Mouse (Mus musculus): ENCODE results near the gene Asap3. TPM values are rescaled to one million over a fixed set of nuclear protein-coding genes. Genes with fewer than 3 reads are reported as not detected.

The Asap3 gene
- polyA plus RNA-seq, 1 experiment, result 3.2 TPM

GRCm38 (mm10) chr4:136172542-136173209, 33.5 kb upstream of the Asap3 start:
- H3K4me1 ChIP-seq (ENCODE audit: control insufficient read depth, insufficient read depth, low read length), result no peaks in the 10 kb centered on the region
- peak overlapping the region; percentile 50 for H3K4me3 ChIP-seq (ENCODE audit: insufficient read depth, low read length)
- no peak for TF ChIP-seq CTCF (IDR thresholded peaks at IDR 0.05; ENCODE audit: extremely low read depth, insufficient read depth, low read length)
- TF ChIP-seq POLR2A (IDR thresholded peaks at IDR 0.05; ENCODE audit: extremely low read depth, insufficient read depth, low read length), result no peak
- no peak overlapping the region for H3K27ac ChIP-seq (ENCODE audit: insufficient read depth, low read length)

- TF ChIP-seq POLR2A (IDR thresholded peaks at IDR 0.05; ENCODE audit: extremely low read depth, insufficient read depth, low read length) (no peak), CTCF (IDR thresholded peaks at IDR 0.05; ENCODE audit: extremely low read depth, insufficient read depth, low read length) (no peak)
- H3K27ac ChIP-seq (ENCODE audit: insufficient read depth, low read length), result no peak overlapping the region
- no peaks in the 10 kb centered on the region for H3K4me1 ChIP-seq (ENCODE audit: control insufficient read depth, insufficient read depth, low read length)
- peak overlapping the region; percentile 50; the same call in 1 of the 2 replicates for H3K4me3 ChIP-seq (ENCODE audit: insufficient read depth, low read length)
Observed at GRCm38 (mm10) chr4:136173210-136173715, 32.9 kb upstream of the Asap3 start.

- no peak for TF ChIP-seq POLR2A (IDR thresholded peaks at IDR 0.05; ENCODE audit: extremely low read depth, insufficient read depth, low read length)
- TF ChIP-seq CTCF (IDR thresholded peaks at IDR 0.05; ENCODE audit: extremely low read depth, insufficient read depth, low read length), result no peak
- H3K27ac ChIP-seq (ENCODE audit: insufficient read depth, low read length), result no peak overlapping the region
- H3K4me3 ChIP-seq (ENCODE audit: insufficient read depth, low read length), result no peak overlapping the region
- H3K4me1 ChIP-seq (ENCODE audit: control insufficient read depth, insufficient read depth, low read length), result no peaks in the 10 kb centered on the region
Observed at GRCm38 (mm10) chr4:136174216-136175193, 31.7 kb upstream of the Asap3 start.

- H3K4me3 ChIP-seq (ENCODE audit: insufficient read depth, low read length), result no peak overlapping the region
- no peak for TF ChIP-seq CTCF (IDR thresholded peaks at IDR 0.05; ENCODE audit: extremely low read depth, insufficient read depth, low read length)
- no peak for TF ChIP-seq POLR2A (IDR thresholded peaks at IDR 0.05; ENCODE audit: extremely low read depth, insufficient read depth, low read length)
- H3K27ac ChIP-seq (ENCODE audit: insufficient read depth, low read length), result no peak overlapping the region
- no peaks in the 10 kb centered on the region for H3K4me1 ChIP-seq (ENCODE audit: control insufficient read depth, insufficient read depth, low read length)
Observed at GRCm38 (mm10) chr4:136176022-136176552, 30.1 kb upstream of the Asap3 start.

GRCm38 (mm10) chr4:136177244-136177611, 28.9 kb upstream of the Asap3 start:
- TF ChIP-seq CTCF (IDR thresholded peaks at IDR 0.05; ENCODE audit: extremely low read depth, insufficient read depth, low read length) (no peak), POLR2A (IDR thresholded peaks at IDR 0.05; ENCODE audit: extremely low read depth, insufficient read depth, low read length) (no peak)
- no peaks in the 10 kb centered on the region for H3K4me1 ChIP-seq (ENCODE audit: control insufficient read depth, insufficient read depth, low read length)
- H3K4me3 ChIP-seq (ENCODE audit: insufficient read depth, low read length), result no peak overlapping the region
- no peak overlapping the region for H3K27ac ChIP-seq (ENCODE audit: insufficient read depth, low read length)

GRCm38 (mm10) chr4:136177612-136178474, 28.3 kb upstream of the Asap3 start:
- H3K27ac ChIP-seq (ENCODE audit: insufficient read depth, low read length), result no peak overlapping the region
- TF ChIP-seq CTCF (IDR thresholded peaks at IDR 0.05; ENCODE audit: extremely low read depth, insufficient read depth, low read length), result no peak
- no peak for TF ChIP-seq POLR2A (IDR thresholded peaks at IDR 0.05; ENCODE audit: extremely low read depth, insufficient read depth, low read length)
- H3K4me1 ChIP-seq (ENCODE audit: control insufficient read depth, insufficient read depth, low read length), result no peaks in the 10 kb centered on the region

GRCm38 (mm10) chr4:136178475-136178921, 27.7 kb upstream of the Asap3 start:
- H3K4me3 ChIP-seq (ENCODE audit: insufficient read depth, low read length), result no peak overlapping the region
- TF ChIP-seq CTCF (IDR thresholded peaks at IDR 0.05; ENCODE audit: extremely low read depth, insufficient read depth, low read length) (no peak), POLR2A (IDR thresholded peaks at IDR 0.05; ENCODE audit: extremely low read depth, insufficient read depth, low read length) (no peak)
- no peak overlapping the region for H3K27ac ChIP-seq (ENCODE audit: insufficient read depth, low read length)

More at GRCm38 (mm10) chr4:136177612-136178474, 28.3 kb upstream of the Asap3 start:
- H3K4me3 ChIP-seq (ENCODE audit: insufficient read depth, low read length), result no peak overlapping the region

GRCm38 (mm10) chr4:136179456-136179855, 26.7 kb upstream of the Asap3 start:
- no peak for TF ChIP-seq POLR2A (IDR thresholded peaks at IDR 0.05; ENCODE audit: extremely low read depth, insufficient read depth, low read length)
- TF ChIP-seq CTCF (IDR thresholded peaks at IDR 0.05; ENCODE audit: extremely low read depth, insufficient read depth, low read length), result no peak
- H3K4me1 ChIP-seq (ENCODE audit: control insufficient read depth, insufficient read depth, low read length), result no peaks in the 10 kb centered on the region
- H3K27ac ChIP-seq (ENCODE audit: insufficient read depth, low read length), result no peak overlapping the region
- H3K4me3 ChIP-seq (ENCODE audit: insufficient read depth, low read length), result no peak overlapping the region; the same call in 1 of the 2 replicates

More at GRCm38 (mm10) chr4:136178475-136178921, 27.7 kb upstream of the Asap3 start:
- no peaks in the 10 kb centered on the region for H3K4me1 ChIP-seq (ENCODE audit: control insufficient read depth, insufficient read depth, low read length)

All from cortical plate, adult 2 months (tissue).